Mouse (Mus musculus): ENCODE measurements at regions not wholly inside any gene's neighbourhood (a gene's known extent, or its start where the extent isn't known, plus 50 kb on each side); places are given as distances from the start of the nearest gene placed in this dataset.
"Not testable (repeated sequence)": the region's sequence is repeated elsewhere in the genome, so short reads cannot be mapped to it uniquely, and the experiment has no call there.

- Histone ChIP-seq H3K4me2 (no peak overlapping the region), H3K4me1 (no peaks in the 10 kb centered on the region), H3K9me3 (replicated peaks) (no peaks in the 10 kb centered on the region), H3K27me3 (replicated peaks) (no peaks in the 10 kb centered on the region), H3K9ac (replicated peaks) (no peak overlapping the region), H3K4me3 (replicated peaks) (no peak overlapping the region), H3K27ac (replicated peaks) (no peak overlapping the region), H3K36me3 (no peaks in the 10 kb centered on the region)
- ATAC-seq (ENCODE audit: low FRiP score) = no peak
Measured at GRCm38 (mm10) chr2:55306387-55306786, 129.4 kb upstream of the Kcnj3 start.

- Histone ChIP-seq H3K4me3 (replicated peaks) (no peak overlapping the region), H3K4me2 (no peak overlapping the region), H3K9me3 (replicated peaks) (no peaks in the 10 kb centered on the region), H3K36me3 (no peaks in the 10 kb centered on the region), H3K9ac (replicated peaks) (no peak overlapping the region), H3K27me3 (replicated peaks) (no peaks in the 10 kb centered on the region), H3K4me1 (no peaks in the 10 kb centered on the region), H3K27ac (replicated peaks) (no peak overlapping the region)
- ATAC-seq (ENCODE audit: low FRiP score) = no peak
- WGBS = 64% methylated on average over 3 of the region's 3 CpGs
Measured at GRCm38 (mm10) chr2:55315627-55316026, 120.1 kb upstream of the Kcnj3 start.

DNA sequence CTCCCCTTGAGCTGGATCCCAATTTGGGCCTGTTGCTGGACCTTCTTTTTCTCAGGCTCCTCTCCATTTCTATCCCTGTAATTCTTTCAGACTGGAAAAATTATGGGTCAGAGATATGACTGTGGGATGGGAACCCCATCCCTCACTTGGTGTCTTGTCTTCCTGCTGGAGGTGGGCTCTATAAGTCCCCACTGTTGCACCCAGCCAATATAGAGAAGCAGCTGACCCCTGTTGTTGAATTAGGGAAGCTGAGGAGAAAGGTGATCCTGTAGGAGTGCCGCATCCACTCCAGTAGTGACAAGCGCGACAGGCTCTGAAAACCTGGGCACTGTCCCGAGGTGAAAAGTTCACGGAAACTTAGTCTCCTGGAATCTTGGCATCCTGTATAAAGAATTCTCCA lies 81.7 kb upstream of the Kcnj3 start:
- WGBS = 96% methylated on average over 5 of the region's 5 CpGs

More for the DNA sequence above, 81.7 kb upstream of the Kcnj3 start:
- not testable (repeated sequence) for H3K4me1 ChIP-seq; H3K9me3 ChIP-seq (replicated peaks); ATAC-seq (ENCODE audit: low FRiP score); H3K36me3 ChIP-seq; H3K27ac ChIP-seq (replicated peaks); H3K27me3 ChIP-seq (replicated peaks); H3K4me3 ChIP-seq (replicated peaks); H3K9ac ChIP-seq (replicated peaks); H3K4me2 ChIP-seq

Measured in neural tube, embryonic 15.5 days (tissue).